Mouse (Mus musculus): ENCODE measurements at regions not wholly inside any gene's neighbourhood (a gene's known extent, or its start where the extent isn't known, plus 50 kb on each side); places are given as distances from the start of the nearest gene placed in this dataset.
"Not testable (repeated sequence)": the region's sequence is repeated elsewhere in the genome, so short reads cannot be mapped to it uniquely, and the experiment has no call there.

DNA sequence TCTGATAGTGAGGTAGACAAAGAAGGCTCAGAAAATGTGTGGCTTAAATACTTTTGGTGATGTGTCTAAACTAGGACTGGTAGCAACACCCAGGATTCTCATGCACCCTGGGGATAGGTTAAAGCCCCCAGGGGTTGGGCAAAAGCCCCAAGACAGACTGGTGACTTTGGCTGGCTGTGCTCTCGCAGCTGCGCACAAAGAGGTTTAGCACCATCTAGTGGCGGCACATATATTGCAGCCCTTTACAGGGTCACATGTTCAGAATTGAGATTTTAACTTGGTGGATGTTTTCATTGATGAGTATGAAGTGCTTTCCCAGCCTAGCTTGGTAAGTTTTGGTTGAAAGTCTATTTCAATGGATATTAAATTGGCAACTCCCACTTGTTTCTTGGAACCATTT is 167.3 kb downstream of the Gm44 start:
- in situ Hi-C loops (cut with MboI, MseI): loop anchor here (25.0 kb wide), 1 partner anchor 1497 kb away; no protein-coding TSS in a partner anchor

DNA sequence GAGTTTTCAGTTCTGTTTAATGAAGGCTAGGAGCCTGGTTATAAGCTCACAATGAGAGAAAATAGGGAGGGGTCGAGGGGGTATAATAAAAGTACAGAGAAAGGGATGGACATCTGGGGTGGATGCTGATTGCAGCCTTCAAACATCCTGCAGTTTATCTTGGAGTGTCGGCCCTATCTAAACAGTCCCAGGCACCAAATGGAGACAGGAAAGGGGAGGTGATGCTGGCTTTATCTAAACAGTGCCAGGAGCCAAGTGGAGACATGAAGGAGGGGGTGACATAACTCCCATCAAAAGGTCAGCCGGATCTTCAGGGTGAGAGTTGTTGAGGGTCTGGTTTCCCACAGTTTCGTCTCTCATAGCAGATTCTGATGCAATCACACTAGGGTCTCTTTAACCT is 193.2 kb downstream of the Gm44 start:
- in situ Hi-C loops (cut with MboI, MseI): not testable (repeated sequence)
